Mouse (Mus musculus): Measurements from ENCODE around the gene Slc26a6. TPM values are rescaled to one million over a fixed set of nuclear protein-coding genes. Genes with fewer than 3 reads are reported as not detected.

Slc26a6 gene
- polyA plus RNA-seq, 1 experiment from 2014 or later = 13.7 TPM

- DNase-seq (ENCODE audit: low spot score) = no peak
- H3K27ac ChIP-seq (ENCODE audit: low read depth, low read length) = no peak overlapping the region
- H3K4me2 ChIP-seq (replicated peaks; ENCODE audit: low read depth, low read length) = no peak overlapping the region
- peaks cover 10% of the 10 kb centered on the region for H3K27me3 ChIP-seq (ENCODE audit: control insufficient read depth, insufficient read depth, low read length)
- H3K9ac ChIP-seq (ENCODE audit: low read depth, low read length) = no peak overlapping the region
- H3K4me1 ChIP-seq (replicated peaks; ENCODE audit: control insufficient read depth, insufficient read depth, low read length) = no peaks in the 10 kb centered on the region
- H3K36me3 ChIP-seq (ENCODE audit: control insufficient read depth, insufficient read depth, low read length) = no peaks in the 10 kb centered on the region
- WGBS = 91% methylated on average over 11 of the region's 11 CpGs
- H3K4me3 ChIP-seq (ENCODE audit: low read depth, low read length) = no peak overlapping the region
- no peak for ATAC-seq (ENCODE audit: low FRiP score)
- H3K9me3 ChIP-seq (ENCODE audit: control insufficient read depth, low read length) = no peaks in the 10 kb centered on the region
These were observed 102.8 kb downstream of the Slc26a6 start for GRCm38 (mm10) chr9:108955846-108956245.

Other genes with a start within 250 kb of the Slc26a6 start
- gene Arih2, start 203.9 kb upstream of the Slc26a6 start, polyA plus RNA-seq (2014; fragmentation: Nextera tagmentation; extraction: Ambion mirVana) = 41.6 and 49.1 TPM in 2 replicates
- gene Slc25a20, start 191.2 kb upstream of the Slc26a6 start, polyA plus RNA-seq (2014; fragmentation: Nextera tagmentation; extraction: Ambion mirVana) = 22.8 and 27.5 TPM in 2 replicates
- gene Prkar2a, start 164.0 kb upstream of the Slc26a6 start, polyA plus RNA-seq (2014; fragmentation: Nextera tagmentation; extraction: Ambion mirVana) = 45.0 and 52.0 TPM in 2 replicates
- gene Ip6k2, start 69.5 kb upstream of the Slc26a6 start, polyA plus RNA-seq (2014; fragmentation: Nextera tagmentation; extraction: Ambion mirVana) = 122 and 136 TPM in 2 replicates
- 10.5 and 13.0 TPM in 2 replicates for gene Nckipsd, start 44.9 kb upstream of the Slc26a6 start, polyA plus RNA-seq (2014; fragmentation: Nextera tagmentation; extraction: Ambion mirVana)
- 10.1 and 16.8 TPM in 2 replicates for gene Celsr3, start 27.0 kb upstream of the Slc26a6 start, polyA plus RNA-seq (2014; fragmentation: Nextera tagmentation; extraction: Ambion mirVana)
- 0.22 and 0.60 TPM in 2 replicates for gene Tmem89, start 61.3 kb downstream of the Slc26a6 start, polyA plus RNA-seq (2014; fragmentation: Nextera tagmentation; extraction: Ambion mirVana)
- gene Uqcrc1, start 83.3 kb downstream of the Slc26a6 start, polyA plus RNA-seq (2014; fragmentation: Nextera tagmentation; extraction: Ambion mirVana) = 354 and 388 TPM in 2 replicates
- 1.2 and 2.6 TPM in 2 replicates for gene Col7a1, start 100.3 kb downstream of the Slc26a6 start, polyA plus RNA-seq (2014; fragmentation: Nextera tagmentation; extraction: Ambion mirVana)
- not detected in 2 replicates for gene Ucn2, start 132.7 kb downstream of the Slc26a6 start, polyA plus RNA-seq (2014; fragmentation: Nextera tagmentation; extraction: Ambion mirVana)
- gene Pfkfb4, start 138.5 kb downstream of the Slc26a6 start, polyA plus RNA-seq (2014; fragmentation: Nextera tagmentation; extraction: Ambion mirVana) = 10.9 and 12.8 TPM in 2 replicates
- gene Shisa5, start 185.3 kb downstream of the Slc26a6 start, polyA plus RNA-seq (2014; fragmentation: Nextera tagmentation; extraction: Ambion mirVana) = 33.4 and 34.1 TPM in 2 replicates
- gene Trex1, start 206.5 kb downstream of the Slc26a6 start, polyA plus RNA-seq (2014; fragmentation: Nextera tagmentation; extraction: Ambion mirVana) = 7.5 and 9.7 TPM in 2 replicates
- gene Atrip, start 220.8 kb downstream of the Slc26a6 start, polyA plus RNA-seq (2014; fragmentation: Nextera tagmentation; extraction: Ambion mirVana) = 26.0 TPM in 2 replicates
- gene Ccdc51, start 229.2 kb downstream of the Slc26a6 start, polyA plus RNA-seq (2014; fragmentation: Nextera tagmentation; extraction: Ambion mirVana) = 11.0 and 12.3 TPM in 2 replicates
- gene Tma7, start 229.3 kb downstream of the Slc26a6 start, polyA plus RNA-seq (2014; fragmentation: Nextera tagmentation; extraction: Ambion mirVana) = 756 and 774 TPM in 2 replicates
- gene Plxnb1, start 242.1 kb downstream of the Slc26a6 start, polyA plus RNA-seq (2014; fragmentation: Nextera tagmentation; extraction: Ambion mirVana) = 16.9 and 18.2 TPM in 2 replicates